Mouse (Mus musculus) testis, adult 2 months (tissue): ENCODE results near the gene Atp5k.

ENCODE experiments used
- CTCF ChIP-seq: fragments of 200-500 bp; IDR thresholded peaks from 2 replicates; pipeline ENCODE4 v1.5.1; 2012; ENCODE audit warnings: low read depth, mild to moderate bottlenecking, inconsistent platforms, low read length, moderate library complexity; ENCODE audit not compliant: control insufficient read depth, insufficient read depth, insufficient replicate concordance
- POLR2A ChIP-seq: fragments of 200-500 bp; IDR thresholded peaks from 2 replicates; pipeline ENCODE4 v1.6.1; 2012; ENCODE audit warnings: low read depth, mild to moderate bottlenecking, inconsistent platforms, low read length, moderate library complexity; ENCODE audit not compliant: control insufficient read depth

DNA sequence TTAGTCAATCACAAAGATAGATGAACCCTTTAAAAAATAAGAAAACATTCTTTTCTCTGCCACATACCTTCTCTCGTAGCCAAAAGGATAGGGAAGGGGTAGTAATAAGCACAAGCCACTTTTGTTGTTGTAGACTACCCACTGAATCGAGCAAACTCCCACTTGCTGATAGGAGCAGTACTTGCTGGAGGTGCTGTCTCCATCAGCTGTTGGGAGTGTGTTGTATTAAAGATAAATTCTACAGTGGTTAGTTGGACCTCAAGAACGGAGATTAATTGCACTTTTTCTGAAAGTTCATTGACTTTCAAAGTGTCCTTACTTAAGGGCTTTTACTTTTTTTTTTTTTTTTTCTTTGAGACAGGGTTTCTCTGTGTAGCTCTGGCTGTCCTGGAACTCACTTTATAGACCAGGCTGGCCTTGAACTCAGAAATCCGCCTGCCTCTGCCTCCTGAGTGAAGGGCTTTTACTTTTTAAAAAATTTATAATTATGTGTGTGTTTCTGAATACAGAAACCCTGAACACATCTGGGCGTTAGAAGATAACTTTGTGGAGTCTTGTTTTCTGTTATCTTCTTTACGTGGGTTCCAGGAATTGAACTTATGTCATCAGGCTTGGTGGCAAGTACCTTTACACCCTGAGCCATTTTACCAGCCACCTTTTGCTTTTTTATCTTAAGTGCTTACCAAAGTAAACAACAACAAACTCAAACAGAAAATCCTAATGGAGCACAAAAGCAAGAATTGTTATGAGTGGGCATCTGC is 31.1 kb upstream of the Atp5k start:
- no peak for TF ChIP-seq POLR2A
- TF ChIP-seq CTCF, result no peak
